Mouse (Mus musculus): Measurements from ENCODE around the gene Ccdc69.

DNA sequence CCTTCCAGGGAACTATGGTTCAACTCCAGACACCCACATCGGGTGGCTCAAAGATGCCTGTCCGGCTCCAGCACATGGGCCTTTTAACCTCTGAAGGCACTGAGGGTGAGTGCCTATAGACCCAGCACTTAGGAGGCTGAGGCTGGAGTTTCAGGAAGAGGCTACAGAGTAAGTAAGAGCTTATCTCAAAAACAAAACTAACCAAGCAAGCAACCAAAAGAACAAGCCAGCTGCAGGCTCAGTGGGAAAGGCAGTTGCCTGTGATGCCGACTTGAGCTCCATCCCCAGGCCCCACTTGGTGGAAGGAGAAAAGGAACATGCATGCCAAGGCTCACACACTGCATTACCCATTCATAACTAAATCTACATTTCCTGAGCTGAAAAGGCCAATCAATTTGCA is 571 bp upstream of the Ccdc69 start:
- TF ChIP-seq CTCF (IDR thresholded peaks at IDR 0.05; ENCODE audit: low read depth, low read length) = no peak
- TF ChIP-seq POLR2A (IDR thresholded peaks at IDR 0.05; ENCODE audit: extremely low read depth, insufficient read depth, low read length) = no peak
